Mouse (Mus musculus): ENCODE data around the gene Irf5.

Gene Irf5

DNA sequence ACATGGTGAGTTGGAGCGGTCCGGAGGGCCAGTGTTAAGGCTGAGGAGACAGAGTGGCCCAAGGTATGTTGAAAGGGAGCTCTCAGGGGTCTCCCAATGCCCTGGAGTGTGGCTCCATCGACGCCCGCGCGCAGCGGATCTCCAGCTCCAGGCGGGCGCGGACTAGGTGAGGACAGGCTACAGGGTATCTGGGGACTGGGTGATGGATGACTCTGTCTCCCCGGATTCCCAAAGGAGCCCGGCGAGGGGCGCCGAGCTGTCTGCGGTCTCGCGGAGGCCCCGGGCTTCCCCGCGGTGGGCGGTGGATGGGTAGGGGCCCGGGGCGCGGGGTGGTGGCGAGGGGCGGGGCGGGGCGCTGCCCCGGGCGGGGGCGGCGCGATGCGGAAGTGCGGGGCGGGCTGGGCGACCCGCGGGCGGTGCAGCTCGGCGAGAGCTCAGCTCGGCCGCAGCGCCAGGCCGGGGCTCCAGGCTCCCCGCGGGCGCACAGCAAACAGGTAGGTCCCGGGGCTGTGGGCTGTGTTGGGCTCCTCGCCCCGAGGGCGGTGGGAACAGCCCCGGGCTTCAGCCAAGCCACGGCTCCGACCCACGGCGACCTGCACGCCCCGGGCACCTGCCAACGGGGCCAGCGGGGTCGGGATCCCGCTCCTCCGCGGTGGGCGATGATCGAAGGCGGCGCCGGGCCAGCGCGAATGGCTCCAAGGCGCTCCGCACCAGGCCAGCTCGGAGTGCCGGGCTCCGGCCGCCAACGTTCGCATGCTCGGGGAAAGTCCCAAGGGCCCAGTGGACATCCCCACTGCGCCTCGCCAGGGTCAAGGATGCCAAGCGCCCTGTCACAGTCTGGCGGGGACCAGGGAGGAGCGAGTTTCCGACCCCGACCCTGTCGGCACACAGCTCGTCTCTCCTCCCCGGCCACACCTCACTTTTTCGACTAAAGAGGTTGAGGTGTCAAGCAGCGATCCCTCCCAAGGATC is at the start of gene Irf5:
Gene Irf5 (plus strand): TSS at position 345 of the 971 bp plus-strand sequence.
- in situ Hi-C loops (cut with MboI, MseI): no loop called here

DNA sequence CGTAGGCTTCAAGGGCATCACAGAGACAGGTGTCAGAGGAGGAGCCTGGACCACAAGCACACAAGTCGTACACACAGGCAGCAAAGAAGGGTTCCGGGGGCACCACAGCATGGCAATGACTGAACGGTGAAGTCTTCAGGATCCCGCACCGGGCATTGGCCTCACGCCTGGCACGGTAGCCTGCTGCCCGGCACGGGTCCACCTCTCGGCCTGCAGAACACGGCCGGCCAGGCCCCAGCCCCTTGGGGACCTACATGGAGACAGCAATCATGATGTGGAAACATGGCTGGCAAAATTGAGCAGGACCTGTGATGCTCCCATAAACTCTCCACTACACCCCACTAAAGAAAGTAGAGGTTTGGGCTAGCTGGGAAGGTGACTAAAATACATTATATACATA is 43.7 kb upstream of the Irf5 start:
- in situ Hi-C loops (cut with MboI, MseI): no loop called here

DNA sequence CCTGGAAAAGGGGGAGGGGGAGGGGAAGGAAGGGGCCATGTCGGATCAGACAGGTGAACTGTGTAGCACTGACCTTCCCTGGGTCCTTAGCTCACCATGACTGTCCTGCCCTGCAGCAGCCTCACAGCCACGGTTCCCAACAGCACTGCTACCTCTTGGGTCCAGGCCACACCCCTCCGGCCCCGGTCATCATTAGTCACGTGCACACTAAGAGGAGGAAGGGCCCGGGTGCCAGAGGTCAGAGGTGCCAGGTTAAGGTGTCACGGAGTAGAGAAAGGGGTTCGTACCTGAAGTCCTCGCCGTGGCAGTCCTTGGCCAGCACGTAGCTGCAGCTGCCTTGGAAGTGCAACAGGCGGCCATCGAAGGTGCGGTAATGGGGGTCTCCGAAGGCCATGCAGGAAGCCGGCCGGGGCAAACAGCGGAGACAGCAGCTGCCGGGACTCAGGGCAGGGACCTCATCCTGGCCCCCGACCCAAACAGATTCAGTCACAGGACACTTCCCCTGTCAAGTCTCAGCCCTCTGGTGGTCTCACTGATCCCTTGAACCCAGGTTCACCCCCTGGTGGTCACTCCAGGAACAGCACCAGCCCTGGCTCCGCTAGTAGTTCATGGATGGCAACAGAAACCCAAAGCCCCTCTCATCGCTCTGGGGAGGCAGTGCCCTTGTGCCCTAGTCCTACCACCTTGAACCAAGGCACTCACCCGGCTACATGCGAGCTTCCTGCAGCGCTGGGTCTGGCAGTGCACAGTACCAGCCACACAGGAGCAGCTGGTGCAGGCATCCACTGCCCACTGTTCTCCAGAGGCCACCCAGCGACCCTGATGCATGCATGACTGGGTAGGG is 41.5 kb upstream of the Irf5 start:
- in situ Hi-C loops (cut with MboI, MseI): no loop called here

DNA sequence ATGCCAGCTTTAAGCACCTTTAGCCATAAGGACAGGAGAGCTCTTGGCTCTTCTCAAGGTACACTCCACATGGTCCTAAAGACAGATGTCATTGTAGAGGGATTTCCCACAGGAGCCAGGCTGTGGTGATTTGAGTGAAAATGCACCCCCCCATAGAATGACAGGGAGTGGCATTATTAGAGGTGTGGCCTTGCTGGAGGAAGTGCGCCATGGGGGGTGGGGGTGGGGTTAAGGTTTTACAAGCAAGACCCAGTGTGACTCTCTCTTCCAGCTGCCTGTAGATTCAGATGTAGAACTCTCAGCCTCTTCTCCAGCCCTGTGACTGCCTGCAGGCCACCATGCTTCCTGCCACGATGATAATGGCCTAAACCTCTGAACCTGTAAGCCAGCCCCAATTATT is 40.5 kb upstream of the Irf5 start:
- in situ Hi-C loops (cut with MboI, MseI): no loop called here

DNA sequence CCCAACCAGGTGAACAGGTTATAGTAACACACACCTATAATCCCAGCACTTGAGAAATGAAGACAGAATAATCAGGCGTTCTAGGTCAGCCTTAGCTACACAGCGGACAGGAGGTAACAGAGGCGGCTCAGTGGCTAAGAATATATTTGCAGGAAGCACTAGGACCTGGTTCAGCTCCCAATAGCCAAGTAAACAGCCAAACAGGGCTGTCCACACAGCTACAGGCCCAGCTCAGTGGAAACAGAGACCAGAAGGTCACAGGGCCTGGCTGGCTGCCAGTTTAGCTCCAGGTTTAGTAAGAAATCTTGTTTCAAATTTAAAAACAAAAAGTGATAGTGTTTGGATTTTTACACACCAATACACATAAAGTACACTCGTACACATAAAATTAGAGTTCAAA is 32.3 kb upstream of the Irf5 start:
- in situ Hi-C loops (cut with MboI, MseI): no loop called here

DNA sequence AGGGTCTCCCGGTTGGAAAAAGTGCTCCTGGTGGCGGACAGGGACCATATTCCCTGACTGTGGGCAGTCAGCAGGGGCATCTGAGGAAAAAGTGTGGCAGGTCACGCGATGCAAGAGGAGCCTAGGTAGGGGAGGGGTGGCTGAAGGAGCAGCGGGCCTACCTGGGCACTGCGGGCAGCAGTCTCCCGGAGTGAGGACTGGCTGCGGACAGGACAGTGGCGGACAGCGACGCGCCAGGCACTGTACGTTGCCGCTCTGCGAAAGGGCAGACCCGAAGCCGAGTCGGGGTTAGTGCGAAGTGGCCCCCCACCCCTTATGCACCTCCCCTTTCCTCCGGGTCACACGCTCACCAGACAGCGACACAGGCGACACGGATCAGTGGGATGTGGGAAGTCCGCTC is 30.2 kb upstream of the Irf5 start:
- in situ Hi-C loops (cut with MboI, MseI): no loop called here

DNA sequence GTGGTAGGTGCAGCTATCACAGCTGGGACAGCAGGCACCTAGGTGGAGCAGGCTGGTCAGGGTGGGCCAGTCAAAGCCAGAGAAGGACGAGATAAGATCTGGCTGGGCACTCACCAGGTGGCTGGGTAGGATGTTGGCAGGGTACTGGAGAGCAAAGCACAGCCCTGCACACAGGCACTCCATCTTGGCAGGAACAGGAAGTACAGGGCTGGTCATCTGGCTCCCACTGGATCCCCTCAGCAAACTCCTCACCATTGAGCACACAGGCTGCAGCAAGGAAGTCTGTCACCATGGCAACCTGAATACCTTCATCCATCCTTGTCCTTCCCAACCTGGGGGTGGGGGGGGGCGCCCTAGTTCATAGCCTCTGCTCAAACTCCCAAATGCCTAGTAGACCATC is 28.6 kb upstream of the Irf5 start:
- in situ Hi-C loops (cut with MboI, MseI): no loop called here

DNA sequence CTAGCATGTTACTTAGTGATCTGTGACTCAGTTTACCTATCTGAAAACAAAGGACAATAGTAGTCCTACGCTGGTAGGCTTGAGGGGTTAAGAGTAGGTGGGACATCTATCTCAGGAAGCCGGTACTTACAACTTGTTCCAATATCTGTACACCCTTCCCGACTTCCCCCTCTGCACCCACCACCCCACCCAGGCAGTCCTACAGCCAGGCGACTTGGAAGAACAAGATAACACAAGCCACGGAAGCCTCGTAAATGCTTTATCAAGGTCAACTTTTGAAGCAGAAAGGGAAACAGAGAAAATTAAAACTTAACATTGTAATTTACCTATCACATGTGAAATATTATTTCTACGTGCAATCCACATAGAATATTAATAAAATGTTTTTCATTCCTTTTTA is 26.2 kb upstream of the Irf5 start:
- in situ Hi-C loops (cut with MboI, MseI): no loop called here

DNA sequence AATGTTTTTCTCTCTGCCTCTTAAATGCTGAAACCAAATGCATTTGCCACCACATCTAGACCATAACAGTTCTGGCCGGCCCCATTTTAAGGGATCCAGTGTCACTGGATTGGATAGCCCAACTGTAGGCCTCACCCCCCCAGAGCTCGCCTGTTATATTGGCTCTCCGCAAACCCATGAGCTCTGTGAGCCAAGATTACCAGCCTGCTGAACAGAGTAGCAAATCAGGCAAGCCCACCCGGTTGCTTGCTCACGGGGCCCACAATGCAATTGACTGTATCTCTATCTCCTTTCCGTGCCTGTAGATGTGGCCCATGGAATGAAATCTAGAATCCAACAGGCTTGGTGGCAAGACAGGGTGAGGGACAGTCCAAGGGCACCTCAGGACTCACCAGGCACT is 25.6 kb upstream of the Irf5 start:
- in situ Hi-C loops (cut with MboI, MseI): no loop called here

DNA sequence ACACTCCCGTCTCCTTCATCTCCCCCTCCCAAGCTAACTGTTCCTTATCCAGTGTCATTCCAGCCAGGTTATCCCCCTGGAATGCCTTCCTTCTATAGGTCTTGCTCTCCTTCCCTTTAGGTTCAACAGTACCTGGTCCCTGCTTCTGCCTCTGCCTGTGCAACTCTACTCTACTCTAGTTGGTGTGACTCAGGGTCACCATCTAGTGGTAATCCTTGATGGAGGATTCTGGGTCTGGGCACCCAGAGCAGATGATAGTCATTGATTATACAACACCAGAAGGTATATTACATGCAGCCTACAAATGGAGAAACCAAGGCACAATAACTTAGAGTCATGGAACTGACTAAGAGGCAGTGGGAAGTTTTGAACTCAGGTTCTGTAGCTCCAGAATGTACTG is 24.8 kb upstream of the Irf5 start:
- in situ Hi-C loops (cut with MboI, MseI): no loop called here

DNA sequence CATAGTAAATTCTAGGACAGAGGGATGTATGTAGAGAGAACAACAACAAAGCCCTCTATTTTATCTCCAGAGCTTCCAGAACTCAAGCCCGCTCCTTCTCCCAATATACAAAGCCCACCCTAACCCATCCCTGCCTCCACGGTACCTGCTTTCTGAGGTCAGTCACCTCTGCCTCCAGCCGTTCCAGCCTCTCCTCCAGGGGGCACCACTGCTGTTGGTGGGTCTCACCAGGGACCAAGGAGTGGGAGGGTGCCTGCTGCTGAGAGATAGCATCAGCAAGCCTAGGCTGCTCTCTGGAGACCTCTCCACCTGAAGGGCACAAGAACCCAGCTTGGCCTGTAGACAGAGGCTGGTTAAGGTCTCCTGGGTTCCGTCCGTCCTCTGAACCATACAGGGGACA is 20.9 kb upstream of the Irf5 start:
- in situ Hi-C loops (cut with MboI, MseI): no loop called here

DNA sequence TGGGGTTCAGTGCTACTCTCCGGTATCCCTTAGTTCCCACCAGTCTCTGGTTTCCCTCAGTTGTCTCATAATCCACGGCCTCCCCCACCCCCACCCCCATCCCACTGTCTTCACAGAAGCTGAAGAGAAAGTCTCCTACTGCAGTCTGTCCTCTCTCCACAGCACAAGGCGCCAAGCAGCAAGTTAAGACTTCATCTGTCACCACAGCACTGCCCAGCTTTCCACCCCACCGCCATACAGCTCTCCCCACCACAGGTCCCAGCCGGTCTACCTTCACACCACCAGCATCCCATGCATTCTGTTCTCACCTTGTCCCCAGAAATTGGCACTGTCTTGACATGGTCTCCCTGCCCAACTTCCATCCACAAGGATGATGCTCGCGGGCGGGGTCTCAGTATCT is 19.6 kb upstream of the Irf5 start:
- in situ Hi-C loops (cut with MboI, MseI): no loop called here

DNA sequence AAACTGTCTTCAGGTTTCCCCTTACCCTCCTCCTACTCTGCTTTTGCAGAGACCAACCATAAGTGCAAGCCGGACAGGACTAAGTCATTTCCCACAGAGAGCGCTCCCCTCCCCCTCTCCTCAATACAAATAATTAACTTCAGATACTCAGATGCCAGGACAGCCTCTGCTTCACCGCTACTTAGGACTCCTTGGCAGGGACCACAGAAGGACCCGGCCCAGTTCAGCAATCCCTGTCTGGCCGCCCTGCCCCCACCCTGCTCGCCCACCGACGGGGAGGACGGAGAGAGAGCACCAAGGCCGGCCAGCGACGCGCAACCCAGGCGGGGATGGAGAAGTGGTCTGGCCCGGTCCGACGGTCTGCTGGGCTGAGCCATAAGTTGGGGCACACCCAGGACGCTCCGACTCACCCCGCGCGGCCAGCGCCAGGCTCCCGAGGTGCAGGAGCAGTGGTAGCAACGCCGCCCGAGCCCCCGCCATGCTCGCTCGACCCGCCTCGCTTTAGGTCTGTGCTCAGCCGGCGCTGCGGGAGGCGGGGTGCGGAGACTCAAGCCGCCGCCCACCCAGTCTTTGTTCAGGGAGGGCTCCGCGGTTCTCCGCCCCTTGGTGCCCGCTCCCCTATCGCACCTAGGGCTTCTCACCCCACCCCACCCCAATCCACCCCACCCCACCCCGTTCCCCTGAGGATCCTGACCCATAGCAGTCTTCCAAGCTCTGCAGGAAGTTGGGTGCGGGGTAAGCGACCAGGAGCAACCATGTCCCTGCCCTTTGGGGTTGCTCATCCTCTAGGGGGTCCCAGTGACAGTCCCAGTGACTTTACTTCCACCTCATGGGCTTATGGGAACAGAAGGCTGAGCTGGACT is 18.7 kb upstream of the Irf5 start, which contains the start of gene Kcp:
Gene Kcp (minus strand): TSS at position 506 of the 863 bp plus-strand sequence.
- in situ Hi-C loops (cut with MboI, MseI): no loop called here

DNA sequence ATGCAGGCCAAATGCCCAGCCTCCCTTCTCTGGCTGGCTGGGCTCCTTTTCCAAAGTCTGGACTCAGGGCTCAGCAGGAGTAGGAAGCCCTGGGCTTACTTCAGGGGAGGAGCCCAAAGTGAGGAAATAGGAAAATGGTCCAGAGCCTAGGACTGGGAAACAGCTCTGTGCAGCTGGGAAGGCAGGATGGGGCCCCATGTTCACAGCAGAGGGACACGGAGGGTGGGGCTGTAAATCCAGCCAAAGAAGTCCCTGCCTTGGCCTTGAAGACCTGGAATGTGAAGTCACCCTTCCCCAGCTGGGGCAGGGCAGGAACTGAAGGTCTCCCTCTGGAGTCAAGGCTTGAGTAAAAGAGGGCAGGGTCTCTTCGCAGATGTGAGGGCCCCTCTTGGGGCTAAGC is 17.3 kb upstream of the Irf5 start:
- in situ Hi-C loops (cut with MboI, MseI): no loop called here

DNA sequence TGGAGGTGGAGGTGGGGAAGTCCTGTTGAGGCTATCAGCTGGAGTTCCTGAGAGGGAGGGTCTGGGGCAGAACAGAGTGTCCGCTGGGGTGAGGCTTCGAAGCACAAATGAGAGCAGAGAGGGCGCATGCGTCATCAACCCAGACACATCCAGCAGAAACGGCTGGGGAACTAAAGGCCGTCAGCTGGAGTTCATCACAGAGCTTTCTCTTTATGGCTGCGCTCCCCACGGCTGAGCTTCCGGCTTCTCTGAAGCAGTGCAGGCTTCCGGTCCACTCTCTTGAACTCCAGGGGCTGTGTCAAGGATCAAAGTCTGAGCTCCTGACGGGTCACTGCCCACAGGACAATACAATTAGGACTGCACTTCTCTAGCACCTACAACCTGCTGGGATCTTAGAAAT is 13.1 kb upstream of the Irf5 start:
- in situ Hi-C loops (cut with MboI, MseI): no loop called here

DNA sequence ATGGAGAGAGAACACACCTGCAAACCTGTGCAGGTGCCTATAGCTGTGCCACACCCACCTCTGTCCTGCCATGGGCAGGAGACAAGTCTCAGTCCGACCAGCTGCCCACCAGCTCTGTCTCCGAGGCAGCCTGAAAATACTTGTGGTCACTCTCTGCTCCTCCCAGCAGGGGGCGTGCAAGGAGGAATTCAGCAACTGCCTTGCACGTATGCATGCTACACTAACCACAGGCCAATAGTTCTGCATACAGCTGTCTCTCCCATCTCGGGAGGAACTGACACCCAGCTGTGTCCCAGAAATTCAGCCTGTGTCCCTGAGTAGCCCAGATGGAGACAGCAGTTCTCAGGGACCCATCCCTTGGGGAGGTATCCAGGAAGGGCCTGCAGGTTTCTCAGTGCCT is 9.3 kb upstream of the Irf5 start:
- in situ Hi-C loops (cut with MboI, MseI): no loop called here

DNA sequence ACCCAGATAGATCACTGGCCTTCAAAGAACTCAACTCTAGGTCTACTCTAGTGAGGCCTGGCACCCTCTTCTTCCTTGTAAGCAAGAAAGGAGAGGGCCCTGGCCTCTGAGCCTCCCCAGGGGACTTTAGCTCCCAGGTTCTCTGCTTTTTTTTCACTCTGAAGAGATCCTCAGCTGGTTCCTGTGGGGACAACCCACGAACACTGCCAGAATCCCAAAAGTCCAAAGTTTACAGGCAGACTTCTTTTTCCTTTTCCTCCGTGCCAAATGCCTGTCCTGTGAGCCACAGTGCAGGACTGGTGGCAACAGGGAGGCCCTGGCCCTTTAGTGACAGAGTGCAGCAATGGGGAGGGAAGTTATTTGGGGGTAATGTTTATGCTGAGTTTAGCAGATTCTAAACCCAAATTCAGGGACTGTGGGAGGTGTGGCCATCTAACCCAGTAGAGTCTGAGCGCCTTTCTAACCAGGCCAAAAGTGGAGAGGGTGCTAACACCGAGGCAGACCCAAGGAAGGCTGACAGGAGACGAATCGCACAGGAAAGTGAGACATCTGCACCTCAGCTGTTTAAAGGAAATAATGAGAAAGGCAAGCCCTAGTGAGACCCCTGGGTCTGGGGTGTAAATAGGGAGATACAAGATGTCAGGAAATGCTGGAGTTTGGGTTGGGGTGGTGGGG is 3.7 kb upstream of the Irf5 start:
- in situ Hi-C loops (cut with MboI, MseI): no loop called here

DNA sequence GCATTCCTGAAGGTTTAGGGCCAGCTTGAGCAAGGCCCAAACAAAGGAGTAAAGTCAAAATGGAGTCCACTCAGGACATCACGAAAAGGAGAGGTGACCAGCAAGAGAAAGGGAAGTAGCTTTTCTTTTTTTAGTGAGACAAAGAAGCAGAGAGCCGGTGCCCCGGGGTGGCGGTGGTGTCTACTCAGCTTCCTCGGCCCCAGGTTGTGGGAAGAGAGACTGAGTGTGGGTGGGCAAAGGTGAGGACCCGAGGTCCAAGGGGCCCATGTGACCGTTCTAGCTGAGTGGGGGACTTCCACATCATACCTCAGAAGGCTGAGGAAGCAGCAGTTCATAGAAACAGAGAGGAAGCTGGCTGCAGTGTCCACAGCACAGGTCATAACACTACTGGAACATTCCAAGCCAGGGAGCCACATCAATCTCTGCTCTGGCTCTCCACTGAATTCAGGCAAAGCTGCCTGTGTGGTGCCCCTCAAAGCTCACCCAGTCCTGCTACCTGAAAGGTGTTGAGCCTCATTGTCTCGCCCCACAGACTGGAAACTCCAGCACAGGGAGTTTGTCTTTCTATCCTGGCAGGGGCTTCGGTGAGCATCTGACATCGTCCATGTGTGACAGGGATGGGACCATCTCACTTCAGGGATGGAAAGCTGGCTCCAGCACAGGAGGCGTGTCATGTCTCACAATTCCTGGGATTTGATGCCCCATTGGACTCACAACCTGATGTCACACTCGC is 3.0 kb upstream of the Irf5 start:
- in situ Hi-C loops (cut with MboI, MseI): no loop called here

DNA sequence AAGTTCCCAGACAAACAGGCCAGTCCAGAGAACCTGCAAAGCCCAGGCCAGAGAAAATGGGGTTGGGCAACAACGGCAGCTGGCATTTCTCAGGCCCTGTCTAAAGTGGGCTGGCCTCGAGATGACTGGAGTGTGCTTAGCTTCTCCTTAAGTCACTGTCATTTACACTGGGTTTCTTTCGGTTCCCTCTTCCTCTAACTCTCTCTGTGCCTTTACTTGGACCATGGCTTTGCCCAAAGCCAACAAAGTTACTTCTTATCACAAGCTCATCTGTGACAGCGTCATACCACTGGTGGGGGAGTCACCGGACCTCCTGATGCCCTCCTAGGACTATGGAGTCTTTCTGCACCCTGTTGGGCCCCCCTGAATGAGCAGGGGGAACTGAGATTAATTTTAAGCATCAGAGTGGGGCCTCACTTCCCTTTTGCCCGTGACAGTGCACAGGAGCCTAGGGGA is 2.4 kb upstream of the Irf5 start:
- in situ Hi-C loops (cut with MboI, MseI): no loop called here

DNA sequence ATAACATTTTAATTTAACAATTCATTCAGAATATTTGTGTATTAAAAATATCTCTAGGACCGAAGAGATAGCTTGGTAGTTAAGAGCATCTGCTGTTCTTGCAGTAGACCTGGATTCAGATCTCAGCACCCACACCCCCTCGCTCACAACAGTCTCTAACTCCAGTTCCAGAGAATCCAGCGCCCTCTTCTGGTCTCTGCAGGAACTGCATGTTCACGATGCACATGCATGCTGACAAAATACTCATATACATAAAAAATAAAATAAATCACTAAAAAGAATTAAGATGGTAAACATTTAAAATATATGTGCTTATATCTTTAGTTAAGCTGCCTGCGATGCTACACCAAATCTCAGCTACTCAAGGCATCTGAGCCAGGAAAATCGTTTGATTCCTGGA is 1.2 kb upstream of the Irf5 start:
- in situ Hi-C loops (cut with MboI, MseI): no loop called here

All from T-helper 2 cell (primary cell).